Mouse (Mus musculus) right cerebral cortex, postnatal 4 days (tissue): ENCODE measurements at regions not wholly inside any gene's neighbourhood (a gene's known extent, or its start where the extent isn't known, plus 50 kb on each side); places are given as distances from the start of the nearest gene placed in this dataset.

ENCODE experiments used
- DNase-seq: peaks from one replicate; pipeline ENCODE4 v3.0.0-alpha.2; 2022

- DNase-seq: no peak
Measured at GRCm38 (mm10) chr17:15977374-15978031, 146.7 kb upstream of the Rgmb start.

GRCm38 (mm10) chr17:15971351-15971685, 140.5 kb upstream of the Rgmb start:
- no peak for DNase-seq

GRCm38 (mm10) chr17:15970481-15971350, 139.9 kb upstream of the Rgmb start:
- DNase-seq: no peak

GRCm38 (mm10) chr17:15968331-15968730, 137.5 kb upstream of the Rgmb start:
- DNase-seq: no peak

- no peak for DNase-seq
Measured at GRCm38 (mm10) chr17:15955656-15956055, 124.8 kb upstream of the Rgmb start.

- no peak for DNase-seq
Measured at GRCm38 (mm10) chr17:15951641-15952040, 120.8 kb upstream of the Rgmb start.

- no peak for DNase-seq
Measured at GRCm38 (mm10) chr17:15949753-15950152, 118.9 kb upstream of the Rgmb start.

GRCm38 (mm10) chr17:15942378-15942777, 111.5 kb upstream of the Rgmb start:
- no peak for DNase-seq

GRCm38 (mm10) chr17:15918609-15919008, 87.8 kb upstream of the Rgmb start:
- no peak for DNase-seq

GRCm38 (mm10) chr17:15898689-15899419, 68.0 kb upstream of the Rgmb start:
- DNase-seq: no peak

GRCm38 (mm10) chr17:15895968-15896367, 65.1 kb upstream of the Rgmb start:
- no peak for DNase-seq

GRCm38 (mm10) chr17:15891896-15892675, 61.2 kb upstream of the Rgmb start:
- no peak for DNase-seq

- DNase-seq: no peak
Measured at GRCm38 (mm10) chr17:15890595-15891140, 59.8 kb upstream of the Rgmb start.

GRCm38 (mm10) chr17:15882803-15883202, 52.0 kb upstream of the Rgmb start:
- DNase-seq: no peak

GRCm38 (mm10) chr17:15882245-15882644, 51.4 kb upstream of the Rgmb start:
- no peak for DNase-seq
